Mouse (Mus musculus): Measurements from ENCODE around the gene Qsox2.

DNA sequence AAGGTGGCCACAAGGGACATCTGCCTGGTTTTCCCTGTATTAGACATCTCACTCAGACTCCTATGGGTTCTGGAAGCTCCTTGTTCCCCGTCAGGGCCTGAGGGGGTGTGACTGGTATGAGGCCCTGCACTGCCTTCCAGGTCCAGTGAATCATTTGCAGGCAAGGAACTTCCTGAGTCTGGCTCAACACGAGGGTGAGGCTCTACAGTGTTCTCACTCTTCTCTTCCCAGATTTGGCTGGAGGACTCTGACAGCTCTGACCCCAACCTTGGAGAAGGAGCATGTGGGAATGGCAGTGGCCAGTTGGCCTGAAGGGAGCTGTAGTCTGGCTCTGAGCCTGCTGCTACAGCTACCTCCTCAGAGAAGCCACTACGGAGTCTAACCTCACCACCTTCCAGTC lies 10.2 kb upstream of the Qsox2 start:
- TF ChIP-seq EP300 (IDR thresholded peaks at IDR 0.05; ENCODE audit: low read depth) = no peak
- TF ChIP-seq CTCF (IDR thresholded peaks at IDR 0.05; ENCODE audit: low read depth) = no peak

Measured in heart, postnatal 0 days (tissue).